Mouse (Mus musculus) C2C12 (cell line): Measurements from ENCODE around the gene Atxn2.

ENCODE experiments used
- CTCF ChIP-seq: IDR thresholded peaks from one replicate; pipeline ENCODE4 v1.5.1; 2011; ENCODE audit not compliant: control insufficient read depth, insufficient read depth, insufficient read length
- MYOD1 ChIP-seq: IDR thresholded peaks from one replicate; pipeline ENCODE4 v1.6.1; 2011; ENCODE audit warnings: low read depth; ENCODE audit not compliant: control insufficient read depth, insufficient read length
- USF1 ChIP-seq: IDR thresholded peaks from one replicate; pipeline ENCODE4 v1.6.1; 2011; ENCODE audit warnings: low read depth, mild to moderate bottlenecking, control low read depth, moderate library complexity

- TF ChIP-seq CTCF (no peak), USF1 (no peak), MYOD1 (no peak)
These were observed 743 bp downstream of the Atxn2 start for GRCm38 (mm10) chr5:121711928-121712231.
